Mouse (Mus musculus): ENCODE results near the gene Sema3e.

The Sema3e gene

GRCm38 (mm10) chr5:14206794-14207193 is 181.7 kb downstream of the Sema3e start:
- no peak for DNase-seq (ENCODE audit: extremely low spot score, low spot score)

- DNase-seq (ENCODE audit: extremely low spot score, low spot score): no peak
Observed at GRCm38 (mm10) chr5:14209962-14210361, 184.9 kb downstream of the Sema3e start.

- DNase-seq (ENCODE audit: extremely low spot score, low spot score): no peak
Observed at GRCm38 (mm10) chr5:14216211-14216610, 191.1 kb downstream of the Sema3e start.

- DNase-seq (ENCODE audit: extremely low spot score, low spot score): no peak
Observed at GRCm38 (mm10) chr5:14218677-14219076, 193.6 kb downstream of the Sema3e start.

DNA sequence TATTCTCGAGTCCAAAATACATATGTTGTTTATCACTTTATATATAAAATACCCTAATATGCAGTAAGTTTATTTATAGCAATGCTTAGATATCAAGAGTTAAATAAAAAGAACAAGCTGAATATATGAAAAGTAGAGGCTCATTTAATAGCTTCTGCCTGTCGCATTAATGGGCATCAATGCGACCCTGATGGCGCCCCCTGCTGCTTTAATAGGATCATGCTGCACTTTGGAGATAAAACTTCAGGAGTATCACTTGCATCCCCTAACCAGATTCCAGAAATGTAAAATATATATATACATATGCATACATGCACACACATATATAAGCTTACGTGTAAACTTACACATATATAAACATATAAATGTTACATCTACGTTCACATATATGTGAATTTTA is 199.4 kb downstream of the Sema3e start:
- DNase-seq (ENCODE audit: extremely low spot score, low spot score): no peak

GRCm38 (mm10) chr5:14231027-14231426 is 206.0 kb downstream of the Sema3e start:
- no peak for DNase-seq (ENCODE audit: extremely low spot score, low spot score)

DNA sequence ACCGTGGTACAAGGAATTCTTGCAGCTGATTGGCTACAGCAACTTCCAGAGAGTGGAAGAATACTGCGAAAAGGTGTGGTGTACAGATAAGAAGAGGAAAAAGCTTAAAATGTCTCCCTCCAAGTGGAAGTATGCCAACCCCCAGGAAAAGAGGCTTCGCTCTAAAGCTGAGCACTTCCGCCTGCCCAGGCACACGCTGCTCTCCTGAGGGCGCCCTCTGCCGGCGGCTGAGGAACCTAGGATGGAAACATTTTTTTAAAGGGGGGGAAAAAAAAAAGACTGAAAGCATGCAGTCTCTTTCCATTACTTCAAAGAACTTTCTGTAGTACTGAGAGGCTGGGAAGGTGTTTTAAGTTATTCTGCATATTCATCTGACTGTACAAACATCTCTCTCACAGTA is 227.5 kb downstream of the Sema3e start:
- peak; percentile 29 for DNase-seq (ENCODE audit: extremely low spot score, low spot score)

- no peak for DNase-seq (ENCODE audit: extremely low spot score, low spot score)
Observed at GRCm38 (mm10) chr5:14253328-14253727, 228.3 kb downstream of the Sema3e start.

- no peak for DNase-seq (ENCODE audit: extremely low spot score, low spot score)
Observed at GRCm38 (mm10) chr5:14260156-14260555, 235.1 kb downstream of the Sema3e start.

- DNase-seq (ENCODE audit: extremely low spot score, low spot score): no peak
Observed at GRCm38 (mm10) chr5:14267400-14267799, 242.3 kb downstream of the Sema3e start.
